Mouse (Mus musculus) heart, postnatal 0 days (tissue): ENCODE data around the gene Dbnl. TPM values are rescaled to one million over a fixed set of nuclear protein-coding genes. Genes with fewer than 3 reads are reported as not detected.

ENCODE experiments used
- ATAC-seq: fragments of 200-750 bp; cut with Nextera tagmentation; 2 replicates; pipeline ENCODE4 v1.8.0; 2017; ENCODE audit warnings: low read depth, moderate number of reproducible peaks, moderate library complexity; ENCODE audit not compliant: insufficient read depth
- DNase-seq: peaks from one replicate; pipeline ENCODE4 v3.0.0-alpha.2; 2016; ENCODE audit warnings: low spot score
- H3K27ac ChIP-seq: fragments of 300-500 bp; sonication (generic); 2 replicates; pipeline ENCODE4 v1.5.1; 2014; ENCODE audit warnings: low read depth, mild to moderate bottlenecking
- H3K27me3 ChIP-seq: fragments of 300-500 bp; sonication (generic); 2 replicates; pipeline ENCODE4 v1.6.1; 2014; ENCODE audit warnings: low read length, mixed read lengths; ENCODE audit not compliant: control insufficient read depth, insufficient read depth
- H3K36me3 ChIP-seq: fragments of 300-500 bp; sonication (generic); replicated peaks from 2 replicates; pipeline ENCODE4 v1.6.1; 2014; ENCODE audit warnings: low read length, mixed read lengths; ENCODE audit not compliant: control insufficient read depth, insufficient read depth
- H3K4me1 ChIP-seq: fragments of 300-500 bp; sonication (generic); 2 replicates; pipeline ENCODE4 v1.6.1; 2014; ENCODE audit warnings: antibody characterized with exemption; ENCODE audit not compliant: control insufficient read depth, insufficient read depth
- H3K4me2 ChIP-seq: fragments of 300-500 bp; sonication (generic); 2 replicates; pipeline ENCODE4 v1.6.1; 2014; ENCODE audit warnings: low read depth, mild to moderate bottlenecking, low read length, moderate library complexity
- H3K4me3 ChIP-seq: fragments of 300-500 bp; sonication (generic); 2 replicates; pipeline ENCODE4 v1.5.1; 2014; ENCODE audit warnings: low read depth, low read length
- H3K9ac ChIP-seq: fragments of 300-500 bp; sonication (generic); replicated peaks from 2 replicates; pipeline ENCODE4 v1.6.1; 2014; ENCODE audit warnings: low read depth, low read length, mixed read lengths
- H3K9me3 ChIP-seq: fragments of 300-500 bp; sonication (generic); replicated peaks from 2 replicates; pipeline ENCODE4 v1.6.1; 2016; ENCODE audit warnings: low read length; ENCODE audit not compliant: control insufficient read depth
- CTCF ChIP-seq: IDR thresholded peaks from 2 replicates; pipeline ENCODE4 v1.5.1; 2016; ENCODE audit warnings: antibody characterized with exemption, control low read depth, low read depth
- EP300 ChIP-seq: IDR thresholded peaks from 2 replicates; pipeline ENCODE4 v1.6.1; 2016; ENCODE audit warnings: antibody characterized with exemption, low read depth
- WGBS: fragments of 180-500 bp; shearing (Covaris S2); extraction: QIAGEN DNeasy Blood & Tissue Kit; methylation state at CpG from one replicate; pipeline ENCODE4 v1.1.7; 2014; 5-methylcytosine and 5-hydroxymethylcytosine counted together
- polyA plus RNA-seq: library from polyadenylated mRNA; unstranded; fragments of >200 nt; fragmentation: Nextera tagmentation; extraction: Ambion mirVana; gene quantifications from 2 replicates; pipeline ENCODE4 v1.2.1, GENCODE M21; 2015
- total RNA-seq: library from RNA; depleted of rRNA; stranded (reverse); fragments of >200 nt; gene quantifications from 2 replicates; pipeline ENCODE4 v1.2.3, GENCODE M21; 2014; ENCODE audit warnings: low replicate concordance; rRNA removed

Gene Dbnl
- 32.1 and 42.4 TPM in 2 replicates for total RNA-seq
- 42.9 and 45.2 TPM in 2 replicates for polyA plus RNA-seq

GRCm38 (mm10) chr11:5788056-5789014 lies at the start of gene Dbnl:
Dbnl (plus strand) TSS chr11:5788488.
- peak; percentile 95 for ATAC-seq
- peak within 1 kb of the TSS; percentile 94 for H3K27ac ChIP-seq
- peaks cover 17% of the 10 kb centered on the region for H3K4me1 ChIP-seq
- H3K27me3 ChIP-seq = no peaks in the 10 kb centered on the region
- TF ChIP-seq CTCF (peak; percentile 63), EP300 (peak; percentile 89; the same call in 1 of the 2 replicates)
- peak; percentile 93 for DNase-seq
- peak within 1 kb of the TSS; percentile 80 for H3K4me2 ChIP-seq
- under 1% methylated on average over 74 of the region's 74 CpGs for WGBS
- H3K9me3 ChIP-seq = no peaks in the 10 kb centered on the region
- peak within 1 kb of the TSS; percentile 77 for H3K9ac ChIP-seq
- H3K4me3 ChIP-seq = peak within 1 kb of the TSS; percentile 78
- peaks cover 21% of the 10 kb centered on the region for H3K36me3 ChIP-seq

- DNase-seq = no peak
- Histone ChIP-seq H3K9ac (peak overlapping the region; percentile 100), H3K27me3 (no peaks in the 10 kb centered on the region), H3K4me2 (peak overlapping the region; percentile 28; the same call in 1 of the 2 replicates), H3K9me3 (no peaks in the 10 kb centered on the region), H3K4me3 (no peak overlapping the region), H3K4me1 (peaks cover 36% of the 10 kb centered on the region), H3K27ac (peak overlapping the region; percentile 71), H3K36me3 (0 out of 2 replicates have a peak, but pooled peaks cover 3% of the 10 kb centered on the region)
- TF ChIP-seq CTCF = no peak
- no peak for TF ChIP-seq EP300
- 44% methylated on average over 5 of the region's 5 CpGs for WGBS
- no peak for ATAC-seq
Observed at GRCm38 (mm10) chr11:5738888-5739632, 49.2 kb upstream of the Dbnl start.

- Histone ChIP-seq H3K9me3 (no peaks in the 10 kb centered on the region), H3K36me3 (0 out of 2 replicates have a peak, but pooled peaks cover 3% of the 10 kb centered on the region), H3K27me3 (no peaks in the 10 kb centered on the region), H3K4me1 (peaks cover 28% of the 10 kb centered on the region), H3K9ac (peak overlapping the region; percentile 100), H3K4me2 (peak overlapping the region; percentile 81), H3K27ac (peak overlapping the region; percentile 100), H3K4me3 (peak overlapping the region; percentile 97)
- 34% methylated on average over 3 of the region's 3 CpGs for WGBS
- no peak for ATAC-seq
- no peak for TF ChIP-seq CTCF
- TF ChIP-seq EP300 = no peak
- DNase-seq = peak; percentile 46
Observed at GRCm38 (mm10) chr11:5739846-5740245, 48.4 kb upstream of the Dbnl start.

DNA sequence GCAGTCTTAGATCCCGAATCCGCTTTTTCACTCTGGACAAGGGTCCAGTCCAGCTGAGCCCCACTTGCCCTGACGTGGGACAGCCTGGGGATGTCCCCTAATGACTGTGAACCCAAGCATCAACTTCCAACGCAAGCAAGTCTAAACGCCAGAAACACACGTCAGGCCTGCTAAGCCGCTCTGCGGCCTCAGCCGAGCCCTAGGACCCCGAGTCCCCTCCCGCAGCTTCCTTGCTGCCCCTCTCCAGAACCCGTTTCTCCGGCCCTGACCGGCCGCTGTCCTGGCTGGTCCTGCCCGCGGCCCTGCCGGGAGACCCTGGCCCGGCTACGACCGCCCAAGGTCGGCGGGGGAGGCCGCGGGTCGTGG lies 47.7 kb upstream of the Dbnl start:
- peak overlapping the region; percentile 81 for H3K4me2 ChIP-seq
- peak; percentile 72 for ATAC-seq
- TF ChIP-seq EP300 = no peak
- no peak for TF ChIP-seq CTCF
- H3K36me3 ChIP-seq = no peaks in the 10 kb centered on the region
- H3K9me3 ChIP-seq = no peaks in the 10 kb centered on the region
- peaks cover 25% of the 10 kb centered on the region for H3K4me1 ChIP-seq
- peak overlapping the region; percentile 100 for H3K9ac ChIP-seq
- peak overlapping the region; percentile 97 for H3K4me3 ChIP-seq
- DNase-seq = no peak
- H3K27me3 ChIP-seq = no peaks in the 10 kb centered on the region
- peak overlapping the region; percentile 100 for H3K27ac ChIP-seq
- under 1% methylated on average over 25 of the region's 26 CpGs for WGBS

GRCm38 (mm10) chr11:5740965-5741627 lies 47.2 kb upstream of the Dbnl start:
- TF ChIP-seq EP300 = no peak
- TF ChIP-seq CTCF = no peak
- H3K4me3 ChIP-seq = peak overlapping the region; percentile 97
- whole genome bisulfite sequencing = under 1% methylated on average over 47 of the region's 50 CpGs
- peak overlapping the region; percentile 81 for H3K4me2 ChIP-seq
- peak overlapping the region; percentile 100 for H3K9ac ChIP-seq
- peak overlapping the region; percentile 100 for H3K27ac ChIP-seq
- no peaks in the 10 kb centered on the region for H3K9me3 ChIP-seq
- peaks cover 25% of the 10 kb centered on the region for H3K4me1 ChIP-seq
- no peaks in the 10 kb centered on the region for H3K27me3 ChIP-seq
- peak; percentile 70 for DNase-seq
- no peaks in the 10 kb centered on the region for H3K36me3 ChIP-seq
- ATAC-seq = peak; percentile 96
